Mouse (Mus musculus) R1 (cell line): ENCODE results near the gene Zfp641.
A peak's percentile ranks its signal among the peaks of the same experiment; 100 is the strongest.

Experiments used
- DNase-seq: peaks from one replicate; pipeline ENCODE4 v3.0.0-alpha.2; 2018; ENCODE audit warnings: low read depth, low spot score

Gene Zfp641

GRCm38 (mm10) chr15:98295628-98296551, at the start of gene Zfp641:
Gene Zfp641 (minus strand): TSS chr15:98296161.
- DNase-seq = no peak

GRCm38 (mm10) chr15:98340887-98341286, 44.9 kb upstream of the Zfp641 start, which contains the start of gene Olfr284:
Gene Olfr284 (minus strand): TSS chr15:98340987.
- no peak for DNase-seq

- DNase-seq = no peak
These were observed 21.3 kb upstream of the Zfp641 start, which contains the start of gene Olfr285 for GRCm38 (mm10) chr15:98317177-98317724. Gene Olfr285 (minus strand): TSS chr15:98317353.

- DNase-seq = peak; percentile 43
These were observed 19.7 kb upstream of the Zfp641 start for GRCm38 (mm10) chr15:98315703-98316102.

- no peak for DNase-seq
These were observed 2.3 kb downstream of the Zfp641 start for GRCm38 (mm10) chr15:98293651-98294050.

GRCm38 (mm10) chr15:98288566-98288965, 7.4 kb downstream of the Zfp641 start:
- no peak for DNase-seq

- no peak for DNase-seq
These were observed 9.5 kb downstream of the Zfp641 start for GRCm38 (mm10) chr15:98286418-98286817.

- no peak for DNase-seq
These were observed 38.2 kb downstream of the Zfp641 start for GRCm38 (mm10) chr15:98257776-98258175.

- no peak for DNase-seq
These were observed 38.8 kb downstream of the Zfp641 start, which contains the start of gene H1fnt for GRCm38 (mm10) chr15:98257193-98257592. Gene H1fnt (minus strand): TSS chr15:98257293.

- no peak for DNase-seq
These were observed 39.7 kb downstream of the Zfp641 start for GRCm38 (mm10) chr15:98256271-98256670.
